Mouse (Mus musculus): ENCODE measurements around the gene Setd7.

Setd7 gene

GRCm38 (mm10) chr3:51517878-51518762, 42.6 kb downstream of the Setd7 start:
- DNase-seq (ENCODE audit: low spot score): no peak

DNA sequence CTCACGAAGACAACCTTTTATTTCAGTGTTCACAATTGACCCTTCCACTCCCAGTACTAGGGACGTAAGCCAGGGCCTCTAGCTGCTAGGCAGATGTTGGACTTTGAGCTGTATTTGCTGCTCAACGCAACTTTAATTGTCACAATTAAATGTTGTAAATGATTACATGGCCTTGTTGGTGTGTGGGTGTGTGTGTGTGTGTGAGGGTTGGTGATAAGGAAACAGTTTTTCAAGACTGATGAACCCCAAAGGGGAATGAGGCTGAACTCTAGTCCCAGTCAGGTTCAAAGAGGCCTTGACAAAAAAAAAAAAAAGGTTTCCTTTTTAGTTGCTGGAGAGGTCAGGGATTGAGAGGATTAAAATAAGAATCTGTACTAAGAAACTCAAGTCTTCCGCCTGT, 43.2 kb downstream of the Setd7 start:
- no peak for DNase-seq (ENCODE audit: low spot score)

DNA sequence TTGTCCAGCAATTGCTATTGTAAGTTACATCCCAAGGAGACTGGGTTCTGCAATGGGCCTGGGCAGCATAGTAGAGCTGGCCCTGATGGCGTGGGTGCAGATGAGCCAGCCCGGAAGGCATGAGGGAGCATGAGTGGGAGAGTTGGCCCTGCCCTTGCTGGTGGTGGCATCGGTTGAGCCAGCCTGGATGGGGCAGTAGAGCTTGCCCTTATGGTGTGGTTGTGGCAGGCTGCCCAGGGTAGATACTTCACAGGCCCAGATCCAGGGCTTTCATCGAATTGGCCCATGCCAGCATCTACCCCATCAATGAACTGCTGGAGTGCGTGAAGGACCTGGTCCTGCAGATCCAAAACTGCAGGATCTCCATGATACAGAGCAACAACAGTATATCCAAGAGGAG, 48.7 kb downstream of the Setd7 start:
- DNase-seq (ENCODE audit: low spot score): no peak

DNA sequence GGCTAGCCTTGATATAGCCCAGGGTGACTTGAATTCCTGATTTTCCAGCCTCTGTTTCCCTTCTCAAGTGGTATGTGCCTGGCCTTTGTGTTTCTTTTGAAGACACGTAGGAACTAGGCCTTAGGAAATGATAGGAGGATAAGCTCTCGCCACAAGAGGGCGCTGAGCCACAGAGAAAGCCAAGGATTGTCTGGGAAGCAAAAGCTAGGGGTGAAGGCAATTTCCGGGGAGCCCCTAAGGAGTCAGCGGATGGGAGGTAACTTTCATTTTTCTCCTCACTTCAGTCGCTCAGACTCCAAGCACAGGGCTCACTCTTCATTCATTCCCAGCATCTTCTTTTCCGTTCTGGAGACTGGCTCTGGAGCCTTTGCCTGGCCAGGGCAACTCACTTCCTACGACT, 49.8 kb downstream of the Setd7 start:
- DNase-seq (ENCODE audit: low spot score): peak; percentile 78

GRCm38 (mm10) chr3:51505465-51505864, 55.2 kb downstream of the Setd7 start:
- DNase-seq (ENCODE audit: low spot score): peak; percentile 12

- DNase-seq (ENCODE audit: low spot score): no peak
These were observed 56.2 kb downstream of the Setd7 start for GRCm38 (mm10) chr3:51504385-51504952.

DNA sequence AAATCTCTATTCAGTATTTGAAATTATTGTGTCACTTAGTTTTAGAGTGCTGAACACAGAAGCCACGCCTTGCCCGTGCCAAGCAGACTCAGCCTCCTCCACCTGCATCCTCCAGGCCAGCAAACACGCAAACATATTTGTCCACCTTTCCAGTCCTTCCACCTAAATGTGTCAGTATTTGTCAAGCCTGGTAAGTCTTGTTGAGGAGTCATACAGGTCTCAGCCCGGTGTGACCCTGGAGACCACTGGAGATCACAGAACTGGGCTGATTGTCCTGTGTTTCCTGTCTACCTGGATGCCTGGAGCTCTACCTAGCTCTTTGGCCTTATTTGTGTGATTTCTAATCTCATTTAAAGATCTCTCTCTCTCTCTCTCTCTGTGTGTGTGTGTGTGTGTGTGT, 60.8 kb downstream of the Setd7 start:
- DNase-seq (ENCODE audit: low spot score): no peak

- no peak for DNase-seq (ENCODE audit: low spot score)
These were observed 62.0 kb downstream of the Setd7 start for GRCm38 (mm10) chr3:51498659-51499058.

- no peak for DNase-seq (ENCODE audit: low spot score)
These were observed 62.7 kb downstream of the Setd7 start for GRCm38 (mm10) chr3:51497978-51498377.

DNA sequence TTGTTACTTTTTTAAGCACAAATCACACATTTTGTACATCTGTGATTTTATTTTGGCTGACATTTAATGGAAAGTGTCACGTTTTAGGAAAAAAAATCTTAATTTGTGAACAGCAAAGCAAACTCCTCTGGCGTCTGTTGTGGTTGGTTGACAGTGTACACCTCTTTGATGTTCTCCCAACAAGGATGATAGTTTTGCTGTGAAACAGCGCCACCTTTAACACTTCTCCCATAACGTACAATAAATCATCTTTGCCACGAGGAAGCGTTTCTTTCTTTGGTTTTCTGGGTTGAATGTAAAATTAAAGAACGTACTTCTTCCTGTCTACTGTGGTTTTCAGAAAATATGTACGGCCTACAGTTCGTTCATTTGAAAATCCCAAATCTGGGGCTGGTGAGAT, 65.0 kb downstream of the Setd7 start:
- DNase-seq (ENCODE audit: low spot score): no peak

DNA sequence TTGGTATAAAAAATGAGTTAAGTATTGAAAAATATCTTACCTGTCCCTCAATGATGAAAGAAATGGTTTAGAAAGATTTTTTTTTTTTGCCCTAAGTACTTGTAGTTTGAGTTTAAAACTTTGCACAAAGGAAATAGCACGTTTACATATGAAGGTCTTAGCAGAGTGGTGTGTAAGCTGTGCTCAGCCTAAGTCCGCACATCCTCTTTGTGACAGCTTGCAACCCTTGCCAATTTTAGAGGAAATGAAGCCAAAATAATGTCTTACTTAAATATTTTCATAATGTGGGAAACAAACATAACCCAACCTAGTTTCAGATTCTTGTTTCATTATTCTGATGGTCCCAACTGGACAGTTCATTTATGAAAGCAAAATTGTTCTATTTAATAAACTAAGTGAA, 66.2 kb downstream of the Setd7 start:
- no peak for DNase-seq (ENCODE audit: low spot score)

- DNase-seq (ENCODE audit: low spot score): no peak
These were observed 67.3 kb downstream of the Setd7 start for GRCm38 (mm10) chr3:51493272-51493838.

GRCm38 (mm10) chr3:51490088-51490753, 70.5 kb downstream of the Setd7 start:
- no peak for DNase-seq (ENCODE audit: low spot score)

- DNase-seq (ENCODE audit: low spot score): no peak
These were observed 74.0 kb downstream of the Setd7 start for GRCm38 (mm10) chr3:51486491-51487195.

DNA sequence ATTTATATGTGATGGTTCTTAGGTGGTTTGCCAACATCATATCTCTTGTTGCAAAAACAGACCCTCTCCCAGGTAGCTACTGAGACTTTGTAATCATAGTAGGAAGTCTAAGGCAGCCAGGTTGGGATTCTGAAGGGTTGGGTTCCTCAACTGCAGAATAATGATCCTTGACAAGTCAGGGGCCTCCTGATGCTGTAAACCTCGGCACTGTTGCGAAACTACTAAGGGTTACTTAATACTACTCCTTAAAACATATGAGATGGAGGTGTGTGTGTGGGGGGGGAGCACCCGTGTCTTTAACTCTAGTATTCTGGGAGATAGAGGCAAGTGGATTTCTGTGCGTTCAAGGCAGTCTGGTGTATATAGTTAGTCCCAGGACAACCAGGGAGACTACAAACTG, 75.3 kb downstream of the Setd7 start:
- DNase-seq (ENCODE audit: low spot score): peak; percentile 37

DNA sequence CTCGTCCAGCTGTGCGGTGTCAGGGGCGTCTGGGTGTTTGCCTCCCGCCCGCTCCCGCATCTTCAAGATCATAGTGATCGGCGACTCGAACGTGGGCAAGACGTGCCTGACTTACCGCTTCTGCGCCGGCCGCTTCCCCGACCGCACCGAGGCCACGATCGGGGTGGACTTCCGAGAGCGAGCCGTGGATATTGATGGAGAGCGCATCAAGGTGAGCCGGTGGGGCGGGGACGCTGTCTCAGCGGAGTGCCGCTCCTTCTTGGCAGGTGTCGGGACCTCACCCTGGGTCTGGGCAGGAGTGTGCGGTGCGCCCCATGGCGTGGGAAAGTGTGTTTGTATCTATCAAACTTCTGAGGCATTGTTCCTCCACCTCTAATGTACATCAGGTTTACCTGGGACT, 76.3 kb downstream of the Setd7 start:
- no peak for DNase-seq (ENCODE audit: low spot score)

DNA sequence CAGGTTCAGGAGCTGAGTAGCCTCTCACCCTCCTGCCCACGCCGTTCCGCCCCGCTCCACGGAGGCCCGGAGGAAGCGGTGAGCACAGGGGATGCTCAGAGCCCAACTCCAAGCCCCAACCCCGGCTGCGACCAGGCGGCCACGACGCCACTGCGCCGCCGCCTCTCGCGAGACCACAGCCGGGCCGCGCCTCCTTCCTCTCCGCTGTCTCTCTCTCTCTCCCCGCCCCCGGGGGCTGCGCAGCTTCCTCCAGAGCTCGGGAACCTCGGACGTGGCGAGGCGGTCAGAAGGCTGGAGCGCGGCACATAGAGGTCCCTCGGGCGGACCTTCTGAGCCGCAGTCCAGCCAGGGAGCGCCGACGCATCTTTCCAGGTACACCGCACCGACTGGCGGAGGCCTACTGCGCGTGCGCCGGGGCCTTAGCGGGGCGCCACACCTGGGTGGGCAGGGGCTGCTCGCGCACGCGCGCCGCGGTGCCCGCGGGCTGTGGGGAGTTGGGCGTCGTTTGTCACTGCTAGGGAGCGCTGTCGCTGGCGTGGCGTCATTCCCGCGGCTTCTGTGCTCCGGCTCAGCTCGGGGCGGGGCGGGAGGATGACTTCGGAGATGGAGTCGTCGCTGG, 76.8 kb downstream of the Setd7 start, which contains the start of gene Rab33b:
Rab33b (plus strand) TSS at position 180 of the 619 bp plus-strand sequence.
- DNase-seq (ENCODE audit: low spot score): peak; percentile 97

GRCm38 (mm10) chr3:51482781-51483180, 77.9 kb downstream of the Setd7 start:
- DNase-seq (ENCODE audit: low spot score): no peak

GRCm38 (mm10) chr3:51481881-51482280, 78.8 kb downstream of the Setd7 start:
- no peak for DNase-seq (ENCODE audit: low spot score)

GRCm38 (mm10) chr3:51481059-51481458, 79.6 kb downstream of the Setd7 start:
- DNase-seq (ENCODE audit: low spot score): peak; percentile 50

DNA sequence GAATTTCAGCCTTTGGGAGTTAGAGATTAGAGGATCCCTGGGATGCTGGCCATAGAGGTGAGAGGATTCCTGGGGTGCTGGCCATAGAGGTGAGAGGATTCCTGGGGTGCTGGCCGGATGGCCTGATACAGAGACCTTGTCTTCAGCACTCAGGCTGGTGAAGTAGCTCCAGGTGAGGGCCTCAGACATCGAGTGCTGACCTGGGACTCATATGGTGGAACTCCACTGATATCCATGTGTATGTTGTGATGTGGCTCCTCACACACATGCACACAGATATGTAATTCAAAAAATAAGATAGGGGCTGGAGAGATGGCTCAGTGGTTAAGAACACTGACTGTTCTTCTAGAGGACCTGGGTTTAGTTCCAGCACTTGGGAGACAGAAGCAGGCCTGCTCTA, 80.8 kb downstream of the Setd7 start:
- no peak for DNase-seq (ENCODE audit: low spot score)

DNA sequence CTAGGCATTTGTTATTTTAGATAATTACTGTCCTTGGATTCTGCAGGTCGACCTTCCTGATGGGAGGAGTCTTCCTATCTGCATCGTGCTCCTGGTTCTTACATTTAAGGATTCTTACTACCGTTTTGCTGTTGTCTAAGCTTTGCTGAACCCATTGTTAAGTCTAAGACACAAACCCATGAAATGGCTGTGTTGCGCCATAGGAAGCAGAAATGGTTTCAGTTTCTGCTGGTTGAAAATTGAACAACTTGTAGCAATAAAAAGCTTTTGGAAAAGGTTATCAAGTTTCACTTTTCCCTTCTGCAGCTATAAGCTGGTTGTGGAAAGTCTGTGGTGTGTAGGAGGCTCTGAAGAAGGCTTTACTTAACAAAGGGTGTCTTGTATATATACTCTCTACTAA, 85.0 kb downstream of the Setd7 start:
- DNase-seq (ENCODE audit: low spot score): no peak
